Mouse (Mus musculus) embryonic fibroblast, embryonic 13.5 days (primary cell): ENCODE measurements around the gene Zbed5.

Experiments
- CTCF ChIP-seq: IDR thresholded peaks from 2 replicates; pipeline ENCODE4 v1.5.1; 2011; ENCODE audit warnings: mild to moderate bottlenecking, control low read depth, low read length, moderate library complexity, borderline replicate concordance; ENCODE audit not compliant: insufficient read depth
- POLR2A ChIP-seq: IDR thresholded peaks from 2 replicates; pipeline ENCODE4 v1.6.1; 2011; ENCODE audit warnings: low read depth, mild to moderate bottlenecking, control low read depth, low read length, moderate library complexity

GRCm38 (mm10) chr5:129875098-129875497 is 20.4 kb upstream of the Zbed5 start:
- TF ChIP-seq CTCF: no peak
- TF ChIP-seq POLR2A: no peak
